Mouse (Mus musculus): ENCODE results near the gene Shank3.

The Shank3 gene

DNA sequence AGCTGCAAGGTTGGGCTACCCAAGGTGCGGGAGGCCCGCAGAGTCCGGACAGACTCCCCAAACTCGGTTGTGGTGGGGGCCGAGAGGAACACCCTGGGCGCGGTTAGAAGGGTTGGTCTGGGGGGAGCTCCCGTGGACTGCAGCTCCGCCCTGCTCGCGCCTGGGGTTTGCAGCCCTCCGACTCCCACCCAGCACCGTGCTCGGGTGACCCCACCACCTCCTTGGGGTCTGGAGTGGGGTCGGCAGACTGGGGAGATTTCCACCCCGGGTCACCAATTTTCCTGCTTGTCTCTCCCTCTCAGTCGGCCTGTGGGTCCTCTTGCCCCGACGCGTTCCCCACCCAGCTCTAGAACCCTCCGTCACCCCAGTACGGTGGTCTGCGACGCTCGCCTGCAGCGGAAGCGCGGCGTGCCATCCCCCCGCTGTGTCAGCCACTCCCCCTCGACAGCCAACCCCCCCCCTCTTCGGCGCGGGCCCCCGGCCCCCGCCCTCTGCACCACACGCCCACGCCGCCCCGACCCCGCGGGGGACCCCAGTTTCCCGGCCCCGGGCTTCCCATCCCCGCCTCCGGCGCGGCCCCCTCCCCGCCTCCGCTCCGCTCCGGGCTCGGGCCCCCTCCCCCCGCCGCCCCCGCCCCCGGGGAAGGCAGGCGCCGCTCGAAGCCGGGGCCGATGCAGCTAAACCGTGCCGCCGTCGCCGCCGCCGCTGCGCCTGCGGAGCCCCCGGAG, at the start of gene Shank3:
TSS of gene Shank3 (plus strand) at position 663 of the 728 bp plus-strand sequence.
- DNase-seq (ENCODE audit: low spot score): no peak

DNA sequence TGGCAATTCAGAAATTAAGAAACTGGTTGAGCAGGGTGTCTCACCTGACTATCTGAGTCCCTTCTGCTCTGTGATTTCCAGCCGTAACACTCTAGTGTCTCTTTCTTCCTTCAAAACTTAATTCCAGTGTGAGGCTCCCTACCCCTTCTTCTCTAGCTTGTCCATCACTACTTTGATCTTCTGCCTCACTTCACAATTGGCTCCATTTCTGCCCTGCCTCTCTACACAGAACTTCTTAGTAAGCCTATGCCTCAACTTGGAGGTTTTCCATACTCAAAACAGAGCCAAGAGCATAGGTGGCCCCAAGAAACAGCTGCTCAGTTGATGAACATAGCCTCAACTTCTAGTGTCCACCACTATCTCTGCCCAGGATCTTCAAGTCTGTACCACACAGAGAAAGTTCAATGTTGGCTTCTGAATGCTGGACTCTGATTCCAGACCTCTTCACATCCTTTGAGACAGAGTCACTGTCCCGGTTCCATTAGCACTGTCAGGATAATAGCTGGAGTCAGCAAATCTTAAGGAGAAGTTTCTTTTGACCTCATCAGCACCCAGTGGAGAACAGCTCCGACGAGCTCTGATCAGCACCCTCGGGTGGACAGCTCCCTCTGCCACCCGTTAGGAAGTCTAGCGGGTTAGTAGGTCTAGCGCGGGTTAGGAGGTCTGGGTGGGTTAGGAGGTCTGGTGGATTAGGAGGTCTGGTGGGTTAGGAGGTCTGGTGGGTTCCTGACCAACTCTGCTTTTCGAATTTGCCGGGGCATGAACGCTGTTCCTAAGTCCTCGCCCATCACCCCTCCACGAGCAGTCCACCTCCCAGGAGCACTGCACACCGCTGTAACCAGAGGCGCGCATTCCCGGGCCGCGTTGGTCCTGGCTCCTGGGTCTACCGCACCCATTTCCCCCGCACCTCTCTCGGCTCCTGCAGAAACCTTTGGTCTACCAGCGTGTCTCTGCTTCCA, 46.2 kb upstream of the Shank3 start:
- peak; percentile 69 for DNase-seq (ENCODE audit: low spot score)

DNA sequence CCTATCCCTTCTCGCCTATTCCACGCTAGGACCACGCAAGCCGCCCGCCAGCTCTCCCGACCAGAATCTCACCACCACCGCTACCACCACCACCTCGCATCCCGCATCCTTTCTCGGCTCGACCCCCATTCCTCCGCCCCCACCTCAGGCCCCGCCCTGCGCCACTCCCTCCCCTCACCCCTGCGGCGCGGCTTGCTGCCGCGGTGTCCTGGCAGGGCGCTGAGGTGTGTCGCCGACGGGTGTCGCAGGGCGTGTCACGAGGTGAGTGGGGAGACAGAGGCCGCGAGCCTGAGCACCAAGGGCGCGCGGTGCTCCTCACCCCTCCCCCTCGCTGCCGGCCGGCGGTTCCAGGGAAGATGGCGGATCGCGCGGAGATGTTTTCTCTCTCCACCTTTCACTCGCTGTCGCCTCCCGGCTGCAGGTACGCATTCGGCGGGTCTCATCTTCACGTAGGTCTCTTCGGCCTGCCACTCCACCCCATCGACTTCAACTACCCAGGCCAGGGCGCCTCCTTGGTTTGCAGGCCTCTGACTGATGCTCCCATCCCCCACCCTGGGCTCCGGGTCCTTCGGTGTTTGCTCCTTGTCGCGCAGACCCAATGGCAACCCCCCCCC, 45.5 kb upstream of the Shank3 start, which contains the start of gene Mapk8ip2:
TSS of gene Mapk8ip2 (plus strand) at position 49 of the 614 bp plus-strand sequence.
- DNase-seq (ENCODE audit: low spot score): peak; percentile 41

DNA sequence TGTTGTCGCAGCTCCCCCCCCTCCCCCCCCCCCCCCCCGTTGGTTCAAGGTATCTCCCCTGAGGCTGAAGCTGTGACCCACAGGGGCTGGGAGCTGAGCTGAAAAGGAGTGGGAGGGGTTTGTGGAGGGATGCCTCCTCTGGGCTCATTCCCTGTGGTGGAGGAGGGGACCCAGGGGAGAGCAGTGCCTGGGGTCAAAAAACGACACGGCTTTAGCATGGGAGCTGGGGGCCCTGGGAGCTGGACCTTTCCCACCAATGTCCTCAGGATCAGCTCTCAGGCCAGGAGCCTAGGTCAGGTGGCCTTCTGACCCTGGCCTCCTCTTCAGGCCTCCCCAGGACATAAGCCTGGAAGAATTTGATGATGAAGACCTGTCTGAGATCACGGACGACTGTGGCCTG, 44.6 kb upstream of the Shank3 start:
- DNase-seq (ENCODE audit: low spot score): no peak

DNA sequence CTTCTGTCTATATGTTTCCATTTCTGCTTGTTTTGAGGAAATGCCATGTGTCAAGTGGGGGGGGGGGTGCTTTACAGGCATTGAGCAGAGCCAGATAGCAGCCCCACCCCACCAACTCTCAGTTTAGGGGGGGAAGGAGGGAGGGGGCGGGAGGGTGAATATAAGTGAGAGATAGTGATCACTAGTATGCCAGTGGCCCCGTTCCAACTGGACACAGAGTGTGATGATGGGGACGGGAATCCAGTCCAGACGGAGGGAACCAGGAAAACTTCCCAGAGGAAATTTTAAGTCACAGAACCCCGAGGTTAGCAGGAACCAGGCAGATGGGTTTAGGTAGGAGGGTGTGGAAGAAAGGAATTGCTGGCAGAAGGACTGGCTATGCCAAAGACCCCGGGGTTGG, 43.8 kb upstream of the Shank3 start:
- DNase-seq (ENCODE audit: low spot score): no peak

DNA sequence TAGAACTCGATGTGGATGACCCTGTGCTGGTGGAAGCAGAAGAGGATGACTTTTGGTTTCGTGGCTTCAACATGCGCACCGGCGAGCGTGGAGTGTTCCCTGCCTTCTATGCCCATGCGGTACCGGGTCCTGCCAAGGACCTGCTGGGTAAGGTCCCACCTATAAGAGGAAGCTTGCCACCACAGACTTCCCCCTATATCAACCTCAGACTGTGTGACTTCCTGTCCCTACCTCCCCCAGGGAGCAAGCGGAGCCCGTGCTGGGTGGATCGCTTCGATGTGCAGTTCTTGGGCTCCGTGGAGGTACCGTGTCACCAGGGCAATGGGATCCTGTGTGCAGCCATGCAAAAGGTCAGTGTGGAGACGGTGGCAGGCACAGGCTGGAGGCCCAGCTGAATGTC, 40.5 kb upstream of the Shank3 start:
- DNase-seq (ENCODE audit: low spot score): no peak

DNA sequence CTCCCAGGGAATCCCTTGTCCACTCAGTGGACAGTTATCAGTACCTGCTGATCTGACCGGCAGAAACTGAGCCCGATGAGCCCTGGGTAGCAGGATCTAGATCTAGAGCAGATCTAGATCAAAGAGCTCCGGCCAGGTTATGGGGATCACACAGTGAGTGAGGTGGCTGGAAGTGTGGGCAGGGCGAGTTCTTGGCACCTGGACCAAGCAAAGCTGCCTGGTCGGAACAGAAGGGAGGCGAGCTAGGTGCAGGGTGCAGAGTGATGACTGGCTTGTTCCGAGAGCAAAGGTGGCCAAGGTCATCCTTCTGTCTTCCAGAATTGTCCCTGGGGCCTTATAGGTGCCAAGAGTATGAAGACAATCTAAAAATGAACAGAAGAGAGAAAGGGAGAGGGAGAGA, 39.6 kb upstream of the Shank3 start:
- no peak for DNase-seq (ENCODE audit: low spot score)

DNA sequence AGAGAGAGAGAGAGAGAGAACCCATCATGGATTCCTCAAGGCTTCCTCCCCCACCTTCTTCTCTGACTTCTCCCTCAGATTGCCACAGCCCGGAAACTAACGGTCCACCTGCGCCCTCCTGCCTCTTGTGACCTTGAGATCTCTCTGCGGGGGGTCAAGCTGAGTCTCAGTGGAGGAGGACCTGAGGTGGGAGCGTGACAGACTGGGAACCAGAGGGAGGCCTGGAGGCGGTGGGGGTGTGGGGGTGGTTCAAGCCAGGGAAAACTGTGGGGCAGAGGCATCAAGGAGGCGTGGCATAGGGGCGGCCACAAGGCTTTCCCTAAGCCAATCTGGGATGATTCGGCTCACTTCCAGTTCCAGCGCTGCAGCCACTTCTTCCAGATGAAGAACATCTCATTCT, 39.1 kb upstream of the Shank3 start:
- DNase-seq (ENCODE audit: low spot score): no peak

DNA sequence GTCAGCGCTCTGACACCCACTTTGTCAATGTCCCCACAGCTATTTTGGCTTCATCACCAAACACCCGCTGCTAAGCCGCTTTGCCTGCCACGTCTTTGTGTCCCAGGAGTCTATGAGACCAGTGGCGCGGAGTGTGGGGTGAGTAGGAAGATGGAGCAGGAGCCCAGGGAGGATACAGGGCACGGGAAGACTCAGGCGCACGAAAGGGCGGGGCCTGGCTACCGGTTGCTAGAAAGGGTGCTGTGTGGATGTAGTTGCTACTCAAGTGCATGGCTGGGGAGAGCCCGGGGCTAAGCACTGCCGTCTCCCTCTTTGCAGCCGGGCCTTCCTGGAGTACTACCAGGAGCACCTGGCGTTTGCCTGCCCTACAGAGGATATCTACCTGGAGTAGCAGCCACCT, 38.1 kb upstream of the Shank3 start:
- DNase-seq (ENCODE audit: low spot score): no peak

DNA sequence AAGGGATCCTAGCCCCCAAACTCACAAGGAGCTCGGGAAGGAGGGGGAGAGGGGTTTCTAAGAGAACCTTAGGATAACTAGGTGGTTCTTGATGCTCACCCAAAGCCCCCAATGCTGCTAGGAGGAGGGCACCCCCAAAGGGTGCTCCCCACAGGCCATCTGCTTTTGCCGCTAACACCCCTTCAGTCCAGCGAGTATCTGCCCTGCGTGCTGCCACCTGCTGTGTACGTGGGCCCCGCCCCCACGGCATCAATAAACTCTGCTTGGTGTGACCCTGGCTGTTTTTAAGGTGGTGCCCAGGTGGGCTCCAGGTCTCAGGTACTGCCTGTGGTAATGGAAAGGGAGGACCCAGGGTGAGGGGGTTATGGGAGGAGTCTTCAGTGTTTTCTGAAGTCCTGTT, 37.2 kb upstream of the Shank3 start:
- DNase-seq (ENCODE audit: low spot score): no peak

DNA sequence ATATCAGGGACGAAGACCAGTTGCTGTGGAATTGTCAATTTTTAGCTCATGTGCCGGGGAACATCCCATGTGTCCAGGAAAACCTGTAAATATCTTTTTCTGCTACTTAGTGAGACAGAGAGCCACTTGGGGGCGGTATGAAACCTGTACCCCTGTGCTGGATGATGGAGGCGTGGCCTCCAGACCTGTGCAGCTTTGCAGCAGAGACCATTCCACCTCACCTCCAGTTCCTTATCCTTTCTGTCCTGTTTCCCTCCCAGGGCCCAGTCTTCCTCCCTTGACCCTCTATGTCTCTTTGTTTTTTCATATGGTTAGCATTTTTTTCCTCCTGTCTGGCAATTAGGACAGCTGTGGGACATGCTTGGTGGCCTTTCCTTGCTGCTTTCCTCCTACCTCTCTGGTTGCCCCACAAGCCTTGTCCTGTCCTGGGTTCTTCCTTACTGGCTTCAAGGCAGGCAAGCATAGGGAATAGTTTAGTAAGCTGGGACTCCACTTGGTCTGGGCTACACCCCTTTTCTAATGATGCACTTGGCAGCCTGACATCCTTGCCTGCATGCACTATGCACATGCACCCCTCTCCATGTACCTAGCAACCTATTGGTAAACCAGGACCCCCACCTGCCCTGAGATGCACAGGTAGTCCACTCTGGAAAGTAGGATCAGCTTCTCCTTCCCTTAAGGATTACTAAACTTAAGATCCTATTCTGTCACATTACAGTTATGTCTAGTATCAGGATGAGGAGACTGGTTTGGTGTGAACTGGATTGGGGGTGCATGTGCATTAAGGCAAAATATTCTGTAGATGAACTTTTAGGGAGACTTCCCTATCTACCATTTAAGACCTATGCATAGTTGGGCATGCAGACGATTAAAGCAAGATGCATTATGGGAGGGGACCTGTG, 35.8 kb upstream of the Shank3 start:
- no peak for DNase-seq (ENCODE audit: low spot score)

DNA sequence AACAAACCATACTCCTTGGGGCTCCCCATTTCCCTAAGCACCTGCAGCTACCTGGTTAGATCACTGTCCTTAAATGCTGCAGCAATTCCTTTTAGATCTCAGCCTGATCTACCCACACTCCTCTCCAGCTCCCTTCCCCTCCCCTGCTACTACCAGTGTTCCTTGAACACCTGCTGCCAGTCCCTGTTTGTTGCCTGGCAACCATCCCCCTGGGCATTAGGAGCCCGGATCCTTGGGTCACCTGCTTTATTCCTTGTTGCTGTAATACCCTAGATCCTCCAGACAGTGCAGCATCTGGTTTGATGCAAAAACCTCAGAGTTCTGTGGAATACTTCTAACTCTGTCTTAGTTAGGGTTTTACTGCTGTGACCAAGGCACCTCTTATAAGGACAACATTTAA, 34.4 kb upstream of the Shank3 start:
- no peak for DNase-seq (ENCODE audit: low spot score)

DNA sequence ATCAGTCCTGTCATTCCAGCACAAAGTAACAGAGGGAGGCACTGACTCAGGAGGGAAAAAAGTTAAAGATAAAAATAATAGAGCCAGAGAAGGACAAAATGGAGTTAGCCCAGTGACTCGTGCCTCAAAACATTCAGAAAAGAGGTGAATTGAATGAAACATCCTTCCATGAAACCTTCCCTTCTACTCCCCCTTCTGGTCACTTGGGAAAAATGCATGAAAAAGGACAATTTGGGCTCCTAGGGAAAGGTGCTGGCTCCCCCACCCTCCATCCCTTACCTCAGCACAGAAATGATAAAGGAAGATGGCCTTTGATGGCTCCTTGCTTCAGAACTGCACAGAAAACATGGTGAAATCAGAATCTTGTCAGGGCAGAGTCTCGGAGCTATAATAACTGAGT, 30.8 kb upstream of the Shank3 start:
- no peak for DNase-seq (ENCODE audit: low spot score)

DNA sequence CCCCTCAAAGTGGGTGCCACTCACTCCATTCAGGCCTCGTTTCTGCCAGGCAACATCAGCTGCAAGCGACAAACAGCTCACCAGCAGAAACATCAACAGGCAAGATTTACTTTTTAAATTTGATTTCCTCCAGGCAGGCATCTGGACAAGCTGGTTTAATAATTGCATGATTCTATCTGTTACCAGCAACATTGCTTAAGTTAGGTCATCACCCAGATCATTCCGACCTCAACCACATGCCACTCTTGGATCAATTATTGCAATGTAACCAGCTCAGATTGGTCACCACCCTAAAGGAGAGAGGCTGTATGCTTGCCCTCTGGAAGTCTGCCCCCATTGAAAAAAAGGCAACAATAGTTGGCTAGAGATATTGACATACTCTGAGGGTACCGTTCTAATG, 27.9 kb upstream of the Shank3 start:
- no peak for DNase-seq (ENCODE audit: low spot score)

DNA sequence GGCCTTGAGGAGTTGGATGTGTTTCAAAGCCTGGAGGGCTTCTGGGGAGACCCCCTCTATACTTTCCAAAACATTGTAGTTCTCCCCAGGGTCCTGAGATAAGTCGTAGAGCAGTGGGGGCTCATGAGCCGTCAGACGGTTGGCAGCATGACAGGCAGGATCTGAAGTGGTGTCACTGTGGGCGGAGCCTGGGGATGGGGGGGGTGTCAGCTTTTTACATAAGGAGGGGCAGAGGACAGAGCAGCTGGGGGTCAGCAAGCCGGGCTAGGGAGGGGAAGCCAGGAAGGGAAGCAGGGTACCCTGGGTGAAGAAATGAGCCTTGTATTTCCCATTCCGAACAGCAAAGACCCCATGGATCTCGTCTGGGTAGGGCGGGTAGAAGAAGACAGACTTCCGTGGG, 26.1 kb upstream of the Shank3 start:
- DNase-seq (ENCODE audit: low spot score): no peak

DNA sequence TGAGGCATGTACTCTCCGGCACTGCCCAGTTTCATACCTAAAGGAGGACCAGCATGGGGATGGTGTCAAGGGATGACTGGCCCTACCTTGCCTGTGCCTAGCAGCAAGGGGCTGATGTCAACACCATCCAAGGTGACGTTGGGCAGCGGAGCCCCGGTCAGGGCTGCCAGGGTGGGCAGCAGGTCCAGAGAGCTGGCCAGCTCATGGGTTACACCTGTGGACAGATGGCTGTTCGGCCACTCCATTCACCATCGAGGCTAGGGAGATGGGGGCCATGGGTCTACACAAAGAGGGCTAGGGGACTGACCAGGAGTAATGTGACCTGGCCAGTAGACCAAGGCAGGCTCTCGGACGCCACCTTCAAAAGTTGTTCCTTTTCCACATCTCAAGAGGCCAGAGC, 25.5 kb upstream of the Shank3 start:
- DNase-seq (ENCODE audit: low spot score): no peak

DNA sequence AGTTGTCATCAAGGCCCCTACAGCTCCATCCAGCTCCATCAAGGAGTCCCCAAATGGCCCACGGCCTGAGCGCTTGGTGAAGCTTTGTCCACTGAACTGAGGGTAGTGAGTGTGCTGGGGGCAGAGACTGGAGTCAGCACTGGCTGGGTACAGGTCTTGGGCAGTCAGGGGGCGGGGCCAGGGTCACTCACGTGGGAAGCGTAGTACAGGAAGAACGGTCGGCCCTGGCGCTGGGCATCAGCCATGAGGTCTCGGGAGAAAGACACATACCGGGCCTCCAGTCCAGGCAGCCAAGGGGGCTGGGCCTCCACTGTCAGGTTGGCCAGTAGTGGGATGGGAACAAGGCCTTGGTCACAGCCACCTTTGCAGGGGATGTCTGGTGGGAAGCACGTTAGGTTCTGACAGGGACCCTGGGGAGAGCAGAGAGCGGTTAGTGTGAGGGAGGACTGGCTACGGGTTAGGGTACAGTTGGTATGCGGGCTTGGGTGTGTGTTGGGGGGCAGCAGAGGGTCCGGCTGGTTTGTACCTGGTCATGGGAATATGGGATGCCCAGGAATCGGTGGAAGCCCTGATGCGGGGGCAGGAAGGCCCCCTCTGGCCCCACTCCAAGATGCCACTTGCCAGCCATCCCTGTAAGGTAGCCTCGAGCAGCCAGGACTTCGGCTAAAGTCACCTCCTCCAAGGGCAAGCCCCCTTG, 24.7 kb upstream of the Shank3 start:
- DNase-seq (ENCODE audit: low spot score): no peak

DNA sequence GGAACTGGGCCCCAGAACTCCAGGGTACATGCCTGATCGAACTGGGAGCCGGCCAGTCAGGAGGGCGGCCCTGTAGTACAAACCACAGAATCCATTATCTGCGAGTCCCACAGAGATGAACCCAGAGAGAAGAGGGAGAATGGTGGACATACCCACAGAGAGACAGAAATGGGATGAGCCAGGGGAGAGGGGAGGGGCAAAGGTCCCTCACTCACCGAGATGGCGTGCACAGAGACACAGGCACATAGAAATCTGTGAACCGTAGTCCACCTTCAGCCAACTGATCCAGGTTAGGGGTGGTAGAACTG, 24.2 kb upstream of the Shank3 start:
- DNase-seq (ENCODE audit: low spot score): no peak

DNA sequence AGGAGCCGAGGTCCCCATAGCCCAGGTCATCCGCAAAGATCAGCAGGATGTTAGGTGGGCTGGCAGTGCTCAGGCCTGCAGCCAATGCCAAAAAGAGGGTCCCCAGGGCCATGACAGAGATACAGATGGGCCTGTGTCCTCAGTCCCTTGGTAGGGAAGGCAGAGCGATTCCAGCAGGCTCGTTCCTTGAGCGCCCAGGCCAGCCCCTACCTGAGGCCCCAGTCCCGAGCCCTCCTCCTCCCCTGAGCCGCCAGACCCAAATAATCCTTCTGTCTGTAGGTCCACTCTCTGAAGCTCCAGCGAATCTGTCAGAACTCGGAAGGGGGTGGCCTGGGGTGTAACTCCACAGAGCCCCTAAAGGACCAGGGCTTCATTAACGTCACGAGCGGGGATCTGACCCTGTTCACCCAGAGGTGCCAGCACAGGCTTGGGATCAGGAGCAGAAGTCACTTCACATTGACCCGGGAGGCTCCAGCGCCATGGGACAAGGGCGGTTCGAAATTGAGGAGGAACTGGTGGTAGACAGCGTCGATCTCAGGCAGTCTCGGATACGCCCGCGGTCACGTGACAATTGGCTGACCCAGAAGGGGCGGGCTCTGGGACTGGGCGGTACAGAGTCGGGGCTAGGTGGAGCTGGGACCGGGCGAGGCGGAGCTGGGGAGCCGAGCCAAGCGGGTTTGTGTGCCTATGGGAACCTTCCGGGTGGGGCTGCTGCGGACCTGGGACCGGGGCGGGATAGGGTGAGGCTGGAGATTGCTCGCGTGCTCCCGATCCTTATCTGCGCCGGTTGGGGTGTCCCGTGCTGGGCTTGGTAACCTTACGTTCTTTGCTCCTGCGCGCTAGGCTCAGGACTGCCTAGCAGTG, 23.6 kb upstream of the Shank3 start:
- DNase-seq (ENCODE audit: low spot score): peak; percentile 83

DNA sequence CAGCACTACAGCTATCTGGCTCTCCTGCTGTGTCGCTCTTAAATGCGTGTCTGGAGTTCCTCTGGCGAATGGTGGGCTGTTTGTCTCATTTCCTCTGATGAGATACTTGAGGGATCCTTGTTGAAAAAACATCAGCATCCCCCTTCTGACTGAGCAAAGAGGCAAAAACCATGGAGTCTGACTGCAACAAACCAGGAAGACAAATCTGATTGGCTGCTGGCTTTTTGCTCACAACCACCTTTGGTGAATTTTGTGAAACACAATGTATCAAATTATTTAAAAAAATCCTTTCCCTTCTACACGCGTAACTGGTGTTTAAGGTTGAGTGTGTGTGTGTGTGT, 23.0 kb upstream of the Shank3 start:
- no peak for DNase-seq (ENCODE audit: low spot score)

DNA sequence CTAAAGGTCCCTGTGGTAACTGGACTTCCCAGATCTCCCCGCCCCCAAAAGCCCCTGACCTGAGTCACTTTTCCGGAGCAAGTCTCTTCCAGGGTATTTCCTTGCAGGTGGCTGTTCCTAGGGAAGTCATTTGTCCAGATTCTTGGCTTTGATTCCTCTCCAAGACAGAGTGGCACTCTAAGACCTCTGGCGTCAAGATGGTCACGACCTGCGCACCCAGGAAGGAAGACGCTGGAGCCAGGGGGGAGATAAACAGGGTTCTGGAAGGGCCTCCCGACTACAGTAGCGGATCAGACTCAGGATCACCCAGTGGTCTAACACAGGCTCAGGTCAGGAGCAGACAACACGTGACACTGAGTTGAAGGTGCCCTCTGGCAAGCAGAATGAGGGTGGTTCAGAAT, 22.3 kb upstream of the Shank3 start, which contains the start of gene Arsa:
TSS of gene Arsa (minus strand) at position 335 of the 401 bp plus-strand sequence.
- DNase-seq (ENCODE audit: low spot score): no peak

All from testis, postnatal 14 days (tissue).